Mouse (Mus musculus) ES-Bruce4 (cell line): ENCODE measurements around the gene Ift140. TPM values are rescaled to one million over a fixed set of nuclear protein-coding genes. Genes with fewer than 3 reads are reported as not detected.
"Not testable (repeated sequence)": the region's sequence is repeated elsewhere in the genome, so short reads cannot be mapped to it uniquely, and the experiment has no call there.

ENCODE experiments used
- H3K27ac ChIP-seq: 2 replicates; pipeline ENCODE4 v1.5.1; 2012; ENCODE audit warnings: low read length, inconsistent platforms; ENCODE audit not compliant: insufficient read depth
- H3K27me3 ChIP-seq: 2 replicates; pipeline ENCODE4 v1.6.1; 2012; ENCODE audit warnings: mild to moderate bottlenecking, low read length, inconsistent platforms; ENCODE audit not compliant: control insufficient read depth, poor library complexity, insufficient read depth, severe bottlenecking
- H3K36me3 ChIP-seq: 2 replicates; pipeline ENCODE4 v1.6.1; 2012; ENCODE audit warnings: inconsistent platforms, mild to moderate bottlenecking, low read length, moderate library complexity; ENCODE audit not compliant: control insufficient read depth, poor library complexity, insufficient read depth, severe bottlenecking
- H3K4me1 ChIP-seq: one replicate; pipeline ENCODE4 v1.8.1; 2011; ENCODE audit warnings: low read length; ENCODE audit not compliant: control insufficient read depth, insufficient read depth
- H3K4me3 ChIP-seq: 2 replicates; pipeline ENCODE4 v1.5.1; 2011; ENCODE audit warnings: low read depth, mild to moderate bottlenecking, low read length
- H3K9ac ChIP-seq: 2 replicates; pipeline ENCODE4 v1.6.1; 2012; ENCODE audit warnings: low read depth, mild to moderate bottlenecking, inconsistent platforms; ENCODE audit not compliant: poor library complexity, severe bottlenecking
- H3K9me3 ChIP-seq: replicated peaks from 2 replicates; pipeline ENCODE4 v1.6.1; 2012; ENCODE audit warnings: mild to moderate bottlenecking, low read length, inconsistent platforms; ENCODE audit not compliant: control insufficient read depth, poor library complexity, insufficient read depth, severe bottlenecking
- CTCF ChIP-seq: IDR thresholded peaks from one replicate; pipeline ENCODE4 v1.8.1; 2011; ENCODE audit warnings: low read depth, low read length
- EP300 ChIP-seq: IDR thresholded peaks from 2 replicates; pipeline ENCODE4 v1.6.1; 2011; ENCODE audit warnings: low read depth, low read length; ENCODE audit not compliant: insufficient read depth
- POLR2A ChIP-seq: IDR thresholded peaks from one replicate; pipeline ENCODE4 v1.8.1; 2011; ENCODE audit warnings: low read length; ENCODE audit not compliant: insufficient read depth
- polyA plus RNA-seq: library from polyadenylated mRNA; stranded (reverse); fragments of >200 nt; gene quantifications from 2 replicates; pipeline ENCODE4 v1.2.4, GENCODE M21; 2011; ENCODE audit warnings: low read depth; ENCODE audit not compliant: missing spikeins, insufficient read depth, insufficient read length

Gene Ift140
- polyA plus RNA-seq, 1 experiment = 24.2 TPM

GRCm38 (mm10) chr17:25112423-25112810, 96.5 kb downstream of the Ift140 start:
- H3K27ac ChIP-seq = no peak overlapping the region
- no peaks in the 10 kb centered on the region for H3K4me1 ChIP-seq
- no peaks in the 10 kb centered on the region for H3K9me3 ChIP-seq
- H3K9ac ChIP-seq = no peak overlapping the region
- no peak overlapping the region for H3K4me3 ChIP-seq
- H3K36me3 ChIP-seq = no peaks in the 10 kb centered on the region
- TF ChIP-seq CTCF (no peak), POLR2A (no peak), EP300 (no peak)
- H3K27me3 ChIP-seq = no peaks in the 10 kb centered on the region

GRCm38 (mm10) chr17:25114908-25115645, 99.2 kb downstream of the Ift140 start:
- H3K27me3 ChIP-seq = no peaks in the 10 kb centered on the region
- no peak overlapping the region for H3K27ac ChIP-seq
- peak overlapping the region; percentile 59 for H3K4me3 ChIP-seq
- H3K9ac ChIP-seq = peak overlapping the region; percentile 67
- TF ChIP-seq EP300 (no peak), CTCF (no peak), POLR2A (no peak)
- H3K9me3 ChIP-seq = no peaks in the 10 kb centered on the region
- H3K36me3 ChIP-seq = no peaks in the 10 kb centered on the region
- H3K4me1 ChIP-seq = no peaks in the 10 kb centered on the region

- Histone ChIP-seq H3K27ac (no peak within 1 kb of the TSS), H3K9me3 (no peaks in the 10 kb centered on the region), H3K9ac (peak within 1 kb of the TSS; percentile 67), H3K4me1 (no peaks in the 10 kb centered on the region), H3K4me3 (peak within 1 kb of the TSS; percentile 59), H3K27me3 (no peaks in the 10 kb centered on the region), H3K36me3 (no peaks in the 10 kb centered on the region)
- TF ChIP-seq CTCF (no peak), EP300 (peak; percentile 24; the same call in 1 of the 2 replicates), POLR2A (peak; percentile 91)
These were observed 100.0 kb downstream of the Ift140 start, which contains the start of gene Telo2 for GRCm38 (mm10) chr17:25115664-25116432. Gene Telo2, minus strand, starts transcription at chr17:25115967.

- Histone ChIP-seq H3K4me3 (no peak overlapping the region), H3K4me1 (no peaks in the 10 kb centered on the region), H3K27ac (no peak overlapping the region), H3K36me3 (no peaks in the 10 kb centered on the region), H3K27me3 (no peaks in the 10 kb centered on the region), H3K9ac (no peak overlapping the region), H3K9me3 (no peaks in the 10 kb centered on the region)
- TF ChIP-seq CTCF (peak; percentile 51), POLR2A (no peak)
These were observed 101.4 kb downstream of the Ift140 start for GRCm38 (mm10) chr17:25117263-25117662.

- Histone ChIP-seq H3K4me1 (no peaks in the 10 kb centered on the region), H3K27me3 (no peaks in the 10 kb centered on the region), H3K9ac (no peak within 1 kb of the TSS), H3K4me3 (no peak within 1 kb of the TSS), H3K27ac (no peak within 1 kb of the TSS), H3K36me3 (no peaks in the 10 kb centered on the region), H3K9me3 (no peaks in the 10 kb centered on the region)
- TF ChIP-seq POLR2A (no peak), CTCF (no peak), EP300 (no peak)
These were observed 104.5 kb downstream of the Ift140 start, which contains the start of gene Ptx4 for GRCm38 (mm10) chr17:25120406-25120805. Gene Ptx4, plus strand, starts transcription at chr17:25120760.

GRCm38 (mm10) chr17:25123979-25124378, 108.1 kb downstream of the Ift140 start:
- Histone ChIP-seq H3K27me3 (no peaks in the 10 kb centered on the region), H3K4me1 (no peaks in the 10 kb centered on the region), H3K4me3 (no peak overlapping the region), H3K36me3 (no peaks in the 10 kb centered on the region), H3K9ac (no peak overlapping the region), H3K27ac (no peak overlapping the region), H3K9me3 (no peaks in the 10 kb centered on the region)
- TF ChIP-seq POLR2A (no peak), CTCF (peak; percentile 74)

GRCm38 (mm10) chr17:25125442-25126060, 109.7 kb downstream of the Ift140 start:
- H3K9me3 ChIP-seq, H3K27me3 ChIP-seq, H3K27ac ChIP-seq, H3K36me3 ChIP-seq, H3K9ac ChIP-seq, H3K4me1 ChIP-seq, H3K4me3 ChIP-seq: not testable (repeated sequence)
